Mouse (Mus musculus) frontal cortex, postnatal 36 days (tissue): ENCODE data around the gene Chrm5.

Experiments
- DNase-seq, 2 experiments: peaks; one replicate each; pipeline ENCODE4 v3.0.0; 2022; ENCODE audit warnings: low spot score in 2 of 2

Gene Chrm5

DNA sequence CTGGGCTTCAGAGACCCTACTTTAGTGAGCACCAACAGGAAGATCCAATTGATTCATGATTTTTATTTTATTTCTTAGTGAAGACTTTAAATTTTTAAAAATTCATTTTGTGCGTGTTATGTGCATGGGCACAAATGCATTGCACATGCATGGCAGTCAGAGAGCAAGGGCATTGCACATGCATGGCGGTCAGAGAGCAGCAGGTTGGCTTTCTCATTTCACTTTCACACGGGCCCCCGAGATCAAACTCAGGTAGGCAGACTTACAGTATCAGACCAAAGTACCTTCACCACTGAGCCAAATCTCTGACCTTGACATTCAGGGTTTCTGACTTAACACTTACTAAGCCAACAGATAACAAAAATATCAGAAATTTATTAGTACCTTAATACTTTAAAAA is 50.9 kb downstream of the Chrm5 start:
- DNase-seq = no peak
